Mouse (Mus musculus): Measurements from ENCODE around the gene Gli1. TPM values are rescaled to one million over a fixed set of nuclear protein-coding genes. Genes with fewer than 3 reads are reported as not detected.

The Gli1 gene
- polyA plus RNA-seq, 1 experiment: not detected

- H3K4me3 ChIP-seq (replicated peaks): peak overlapping the region; percentile 26
- H3K36me3 ChIP-seq (ENCODE audit: control insufficient read depth): no peaks in the 10 kb centered on the region
- H3K27me3 ChIP-seq (ENCODE audit: control insufficient read depth): peaks cover 68% of the 10 kb centered on the region
- TF ChIP-seq TAL1 (IDR thresholded peaks at IDR 0.05; ENCODE audit: low read length) (no peak), GATA1 (IDR thresholded peaks at IDR 0.05; ENCODE audit: low read length) (no peak)
- H3K4me1 ChIP-seq (ENCODE audit: control insufficient read depth): peaks cover 18% of the 10 kb centered on the region
- H3K9me3 ChIP-seq (ENCODE audit: control insufficient read depth, low read length): peaks cover 3% of the 10 kb centered on the region; the same call in 1 of the 2 replicates
Measured at GRCm38 (mm10) chr10:127338930-127339682, 2.7 kb downstream of the Gli1 start.

- H3K36me3 ChIP-seq (ENCODE audit: control insufficient read depth): no peaks in the 10 kb centered on the region
- no peak overlapping the region for H3K4me3 ChIP-seq (replicated peaks)
- H3K27me3 ChIP-seq (ENCODE audit: control insufficient read depth): peaks cover 62% of the 10 kb centered on the region
- peaks cover 3% of the 10 kb centered on the region; the same call in 1 of the 2 replicates for H3K9me3 ChIP-seq (ENCODE audit: control insufficient read depth, low read length)
- H3K4me1 ChIP-seq (ENCODE audit: control insufficient read depth): peaks cover 18% of the 10 kb centered on the region
- TF ChIP-seq GATA1 (IDR thresholded peaks at IDR 0.05; ENCODE audit: low read length): no peak
- no peak for TF ChIP-seq TAL1 (IDR thresholded peaks at IDR 0.05; ENCODE audit: low read length)
Measured at GRCm38 (mm10) chr10:127337536-127338099, 4.2 kb downstream of the Gli1 start.

GRCm38 (mm10) chr10:127336952-127337351 lies 4.8 kb downstream of the Gli1 start:
- peaks cover 7% of the 10 kb centered on the region; the same call in 1 of the 2 replicates for H3K9me3 ChIP-seq (ENCODE audit: control insufficient read depth, low read length)
- TF ChIP-seq GATA1 (IDR thresholded peaks at IDR 0.05; ENCODE audit: low read length) (no peak), TAL1 (IDR thresholded peaks at IDR 0.05; ENCODE audit: low read length) (no peak)
- no peak overlapping the region for H3K4me3 ChIP-seq (replicated peaks)
- H3K27me3 ChIP-seq (ENCODE audit: control insufficient read depth): peaks cover 61% of the 10 kb centered on the region
- H3K4me1 ChIP-seq (ENCODE audit: control insufficient read depth): peaks cover 17% of the 10 kb centered on the region
- H3K36me3 ChIP-seq (ENCODE audit: control insufficient read depth): no peaks in the 10 kb centered on the region

GRCm38 (mm10) chr10:127335271-127335670 lies 6.5 kb downstream of the Gli1 start:
- peaks cover 6% of the 10 kb centered on the region; the same call in 1 of the 2 replicates for H3K9me3 ChIP-seq (ENCODE audit: control insufficient read depth, low read length)
- no peak overlapping the region for H3K4me3 ChIP-seq (replicated peaks)
- H3K4me1 ChIP-seq (ENCODE audit: control insufficient read depth): peaks cover 22% of the 10 kb centered on the region
- H3K27me3 ChIP-seq (ENCODE audit: control insufficient read depth): peaks cover 48% of the 10 kb centered on the region
- TF ChIP-seq GATA1 (IDR thresholded peaks at IDR 0.05; ENCODE audit: low read length) (no peak), TAL1 (IDR thresholded peaks at IDR 0.05; ENCODE audit: low read length) (no peak)
- no peaks in the 10 kb centered on the region; the same call in 1 of the 2 replicates for H3K36me3 ChIP-seq (ENCODE audit: control insufficient read depth)

GRCm38 (mm10) chr10:127333152-127333551 lies 8.6 kb downstream of the Gli1 start:
- H3K4me3 ChIP-seq (replicated peaks): no peak overlapping the region
- H3K4me1 ChIP-seq (ENCODE audit: control insufficient read depth): peaks cover 17% of the 10 kb centered on the region
- H3K36me3 ChIP-seq (ENCODE audit: control insufficient read depth): peaks cover 10% of the 10 kb centered on the region
- peaks cover 32% of the 10 kb centered on the region for H3K27me3 ChIP-seq (ENCODE audit: control insufficient read depth)
- TF ChIP-seq TAL1 (IDR thresholded peaks at IDR 0.05; ENCODE audit: low read length) (no peak), GATA1 (IDR thresholded peaks at IDR 0.05; ENCODE audit: low read length) (no peak)
- H3K9me3 ChIP-seq (ENCODE audit: control insufficient read depth, low read length): peaks cover 6% of the 10 kb centered on the region; the same call in 1 of the 2 replicates

- H3K9me3 ChIP-seq (ENCODE audit: control insufficient read depth, low read length): peaks cover 6% of the 10 kb centered on the region; the same call in 1 of the 2 replicates
- H3K27me3 ChIP-seq (ENCODE audit: control insufficient read depth): peaks cover 31% of the 10 kb centered on the region
- H3K4me3 ChIP-seq (replicated peaks): no peak overlapping the region
- TF ChIP-seq GATA1 (IDR thresholded peaks at IDR 0.05; ENCODE audit: low read length): no peak
- TF ChIP-seq TAL1 (IDR thresholded peaks at IDR 0.05; ENCODE audit: low read length): no peak
- peaks cover 17% of the 10 kb centered on the region for H3K4me1 ChIP-seq (ENCODE audit: control insufficient read depth)
- H3K36me3 ChIP-seq (ENCODE audit: control insufficient read depth): peaks cover 10% of the 10 kb centered on the region
Measured at GRCm38 (mm10) chr10:127332211-127332874, 9.4 kb downstream of the Gli1 start.

GRCm38 (mm10) chr10:127330212-127330611 lies 11.6 kb downstream of the Gli1 start:
- TF ChIP-seq TAL1 (IDR thresholded peaks at IDR 0.05; ENCODE audit: low read length): no peak
- no peak for TF ChIP-seq GATA1 (IDR thresholded peaks at IDR 0.05; ENCODE audit: low read length)
- Histone ChIP-seq H3K27me3 (ENCODE audit: control insufficient read depth) (peaks cover 43% of the 10 kb centered on the region), H3K4me3 (replicated peaks) (no peak overlapping the region), H3K9me3 (ENCODE audit: control insufficient read depth, low read length) (peaks cover 6% of the 10 kb centered on the region; the same call in 1 of the 2 replicates), H3K36me3 (ENCODE audit: control insufficient read depth) (peaks cover 10% of the 10 kb centered on the region), H3K4me1 (ENCODE audit: control insufficient read depth) (peaks cover 35% of the 10 kb centered on the region)

GRCm38 (mm10) chr10:127327461-127328145 lies 14.2 kb downstream of the Gli1 start:
- H3K27me3 ChIP-seq (ENCODE audit: control insufficient read depth): peaks cover 52% of the 10 kb centered on the region
- H3K4me1 ChIP-seq (ENCODE audit: control insufficient read depth): peaks cover 54% of the 10 kb centered on the region
- peaks cover 10% of the 10 kb centered on the region for H3K36me3 ChIP-seq (ENCODE audit: control insufficient read depth)
- TF ChIP-seq GATA1 (IDR thresholded peaks at IDR 0.05; ENCODE audit: low read length) (no peak), TAL1 (IDR thresholded peaks at IDR 0.05; ENCODE audit: low read length) (no peak)
- no peak overlapping the region for H3K4me3 ChIP-seq (replicated peaks)
- H3K9me3 ChIP-seq (ENCODE audit: control insufficient read depth, low read length): peaks cover 6% of the 10 kb centered on the region; the same call in 1 of the 2 replicates
